Mouse (Mus musculus) kidney, postnatal 10 days (tissue): Measurements from ENCODE around the gene Trpm3.

ENCODE experiments used
- DNase-seq: peaks from one replicate; pipeline ENCODE4 v3.0.0; 2021; ENCODE audit warnings: mixed read lengths

Gene Trpm3

GRCm38 (mm10) chr19:22775191-22775695 is 636.4 kb downstream of the Trpm3 start:
- no peak for DNase-seq

DNA sequence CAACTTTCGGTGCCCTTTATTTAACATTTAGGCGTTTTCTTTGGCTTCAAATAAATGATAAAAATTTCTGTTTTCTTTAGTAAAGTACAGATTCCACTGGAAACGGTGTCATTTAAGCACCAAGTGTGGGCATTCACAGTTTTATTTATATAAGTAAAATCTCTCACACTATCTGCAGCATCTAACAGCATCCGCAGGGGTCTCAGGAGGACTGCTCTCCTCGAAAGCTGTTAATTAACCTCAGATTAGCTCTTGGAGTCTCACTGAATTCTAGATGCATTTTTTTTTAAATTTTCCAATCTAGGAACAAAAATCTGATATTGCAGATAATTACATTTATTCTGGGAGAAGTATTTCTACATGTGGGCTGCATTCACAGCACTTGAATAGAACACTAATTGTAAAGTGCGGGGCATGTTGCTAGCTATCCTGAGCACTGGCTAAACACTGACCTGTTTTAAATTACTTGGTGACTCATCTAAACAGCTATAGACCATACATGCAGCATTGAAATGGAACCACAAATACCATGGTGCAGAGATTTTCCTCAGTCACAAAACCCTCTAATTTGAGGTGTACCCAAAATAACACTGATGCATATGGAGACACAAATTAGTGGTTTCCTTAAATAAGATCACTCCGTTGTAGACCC is 641.5 kb downstream of the Trpm3 start:
- DNase-seq, result no peak

DNA sequence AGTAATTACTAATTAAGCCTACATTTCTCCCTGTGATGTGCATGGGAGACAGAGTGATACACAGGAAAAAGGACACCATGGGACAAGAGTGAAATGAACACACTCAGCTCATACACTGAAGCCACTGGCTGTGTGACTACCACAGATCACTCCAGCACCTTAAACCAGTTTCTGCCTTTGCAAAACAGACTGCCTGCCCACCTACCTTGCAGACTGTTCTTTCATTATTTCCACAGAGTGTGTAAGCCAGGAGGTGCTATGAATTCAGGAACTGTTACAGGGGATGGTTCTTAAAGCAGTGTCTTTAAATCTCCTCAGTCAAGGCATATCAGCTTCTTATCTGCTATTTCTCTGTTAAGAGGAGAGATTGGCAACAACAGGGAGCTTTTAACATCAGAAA is 642.7 kb downstream of the Trpm3 start:
- no peak for DNase-seq

- no peak for DNase-seq
Measured at GRCm38 (mm10) chr19:22783745-22784144, 644.9 kb downstream of the Trpm3 start.

DNA sequence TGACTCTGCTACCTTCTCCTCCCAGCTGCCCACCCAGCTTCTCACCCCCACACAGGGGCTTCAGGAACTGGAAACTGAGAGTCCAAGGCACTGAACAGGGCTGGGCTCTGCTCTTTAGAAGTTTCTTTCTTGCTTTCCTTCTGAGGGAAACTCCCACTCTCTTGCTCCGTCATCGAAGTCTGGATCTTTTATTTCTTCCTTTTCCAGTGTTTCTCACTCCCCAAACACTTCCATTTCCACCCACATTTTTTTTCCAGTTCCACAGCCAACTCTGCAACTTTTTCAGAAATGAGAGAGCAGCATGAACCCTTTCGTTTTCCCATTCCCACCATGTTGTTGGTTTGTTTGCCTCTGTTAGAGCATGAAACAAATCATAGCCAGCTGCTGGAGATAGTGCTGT is 650.9 kb downstream of the Trpm3 start:
- DNase-seq, result no peak

- no peak for DNase-seq
Measured at GRCm38 (mm10) chr19:22796996-22797395, 658.1 kb downstream of the Trpm3 start.

GRCm38 (mm10) chr19:22800471-22800870 is 661.6 kb downstream of the Trpm3 start:
- peak; percentile 8 for DNase-seq

- no peak for DNase-seq
Measured at GRCm38 (mm10) chr19:22803396-22803795, 664.5 kb downstream of the Trpm3 start.

GRCm38 (mm10) chr19:22804311-22804710 is 665.5 kb downstream of the Trpm3 start:
- DNase-seq, result no peak

DNA sequence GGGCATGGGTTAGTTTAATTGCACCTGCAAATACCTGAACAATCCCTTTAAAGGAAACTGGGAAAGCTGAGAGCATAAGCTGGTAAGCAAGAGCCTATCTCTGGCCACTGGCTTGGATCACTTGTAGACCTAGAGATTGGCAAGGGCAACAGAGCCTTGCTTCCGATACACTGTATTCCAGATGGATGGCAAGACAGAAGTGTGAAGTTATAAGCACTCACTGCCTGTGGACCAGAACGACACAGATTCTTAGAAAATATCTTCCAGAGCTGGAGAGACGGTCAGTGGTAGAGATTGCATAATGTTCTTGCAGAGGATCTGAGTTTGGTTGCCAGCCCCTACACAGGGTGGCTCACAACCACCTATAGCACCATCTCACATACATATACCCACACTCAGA is 671.4 kb downstream of the Trpm3 start:
- no peak for DNase-seq

DNA sequence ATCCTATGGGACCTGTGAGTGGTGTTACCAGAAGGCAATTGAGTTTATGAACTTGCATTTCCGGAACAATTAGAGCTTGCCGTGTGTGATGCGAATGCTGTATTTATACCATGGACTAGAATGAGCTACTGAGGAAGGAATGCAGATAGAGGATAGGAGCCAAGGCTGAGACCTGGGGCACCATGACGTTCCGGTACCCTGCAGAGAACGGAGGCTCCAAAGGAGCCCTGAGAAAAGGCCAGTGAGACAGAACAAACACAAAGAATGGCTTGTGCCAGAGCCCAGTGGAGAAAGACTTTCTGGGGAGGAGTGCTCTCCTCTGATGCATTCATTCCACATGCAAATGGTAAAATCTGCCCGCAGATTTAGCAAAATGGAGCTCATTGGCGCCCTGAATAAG is 682.9 kb downstream of the Trpm3 start:
- DNase-seq, result no peak

- DNase-seq, result no peak
Measured at GRCm38 (mm10) chr19:22823491-22823981, 684.7 kb downstream of the Trpm3 start.

DNA sequence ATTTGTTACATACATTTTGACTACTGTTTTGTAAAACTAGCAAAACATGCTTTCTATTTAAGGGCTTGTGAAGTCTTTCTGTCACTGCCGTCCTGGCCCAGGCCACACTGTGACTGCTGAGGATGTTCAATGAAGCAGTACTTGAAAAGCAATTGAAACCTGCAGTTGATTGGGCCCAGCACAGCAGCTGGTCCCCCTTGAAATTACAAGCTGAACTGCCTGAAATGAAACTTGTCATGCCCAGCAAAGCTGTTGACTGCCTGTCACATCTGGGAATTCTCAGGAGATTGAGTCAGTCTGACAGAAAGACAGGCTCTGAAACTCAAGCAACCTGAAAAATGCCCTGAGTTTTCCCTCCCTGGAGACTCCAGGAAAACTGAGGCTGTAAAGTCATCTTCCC is 687.0 kb downstream of the Trpm3 start:
- no peak for DNase-seq

DNA sequence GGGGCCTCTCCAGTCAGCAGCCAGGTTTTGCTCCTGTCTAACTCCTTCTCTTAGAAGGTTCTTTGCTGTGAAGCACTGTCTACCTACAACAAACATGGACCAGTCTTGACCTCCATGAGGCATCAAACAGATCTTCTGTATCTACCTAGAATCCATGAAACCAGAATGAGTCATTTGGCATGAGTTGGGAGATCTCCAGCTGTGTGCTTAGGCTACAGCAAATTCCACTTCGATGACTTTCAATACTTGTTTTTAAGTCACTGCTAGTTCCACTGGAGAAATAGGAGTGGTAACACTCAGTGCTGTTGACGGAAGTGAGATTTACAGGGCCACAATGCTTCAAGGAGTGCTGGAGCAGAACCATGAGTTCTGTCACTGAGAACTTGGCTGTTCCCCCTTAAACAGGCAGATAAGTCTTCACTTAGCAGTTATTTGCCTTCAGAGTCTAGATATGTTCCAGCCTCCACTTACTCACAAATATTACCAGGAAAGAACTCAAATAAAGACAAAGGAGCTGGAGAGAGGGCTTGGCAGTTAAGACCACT is 689.4 kb downstream of the Trpm3 start:
- no peak for DNase-seq

DNA sequence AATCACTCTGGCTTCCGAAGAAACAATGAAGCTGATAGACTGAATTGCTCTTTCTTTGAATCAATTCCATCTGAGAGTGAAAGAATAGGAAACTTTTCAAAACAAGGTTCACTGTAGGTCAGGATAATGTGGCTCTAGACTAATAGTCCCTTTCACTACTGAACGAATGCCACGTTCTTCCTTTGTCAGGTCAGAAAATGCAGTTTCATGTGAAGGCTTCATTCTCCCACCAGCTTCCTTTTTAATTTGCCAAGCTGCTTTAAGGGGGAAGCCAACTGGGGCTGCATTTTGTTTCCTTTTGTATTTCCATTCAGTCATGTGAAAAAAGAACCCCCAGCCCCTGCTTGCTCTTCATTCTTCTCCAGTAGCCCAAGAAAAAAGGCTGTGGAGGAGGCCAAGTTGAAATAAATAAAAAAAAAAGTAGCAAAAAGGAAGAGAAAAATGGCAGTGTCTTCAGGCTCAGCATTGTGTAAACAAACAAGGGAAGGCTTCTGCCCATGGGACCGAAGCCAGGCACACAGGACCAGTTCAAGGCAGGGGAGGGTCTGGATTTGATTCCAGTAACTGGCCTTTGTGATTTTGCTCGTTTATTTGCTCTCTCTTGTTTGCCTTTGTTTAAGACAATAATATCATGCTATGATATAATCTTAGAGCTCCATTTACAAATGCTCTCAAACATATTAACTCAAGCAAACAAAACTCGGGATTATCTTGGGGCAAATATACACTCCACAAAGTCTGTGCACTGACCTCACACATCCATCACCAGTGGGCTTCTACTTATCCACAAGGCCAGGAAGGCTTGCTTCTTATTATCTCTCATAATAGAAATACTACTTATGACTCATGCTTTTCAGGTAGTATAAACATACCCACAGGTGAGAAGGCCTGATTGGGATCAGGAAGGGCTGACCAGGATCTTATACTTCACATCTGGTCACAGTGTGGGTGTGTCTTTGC is 702.5 kb downstream of the Trpm3 start:
- no peak for DNase-seq

GRCm38 (mm10) chr19:22842697-22843096 is 703.9 kb downstream of the Trpm3 start:
- DNase-seq, result no peak

DNA sequence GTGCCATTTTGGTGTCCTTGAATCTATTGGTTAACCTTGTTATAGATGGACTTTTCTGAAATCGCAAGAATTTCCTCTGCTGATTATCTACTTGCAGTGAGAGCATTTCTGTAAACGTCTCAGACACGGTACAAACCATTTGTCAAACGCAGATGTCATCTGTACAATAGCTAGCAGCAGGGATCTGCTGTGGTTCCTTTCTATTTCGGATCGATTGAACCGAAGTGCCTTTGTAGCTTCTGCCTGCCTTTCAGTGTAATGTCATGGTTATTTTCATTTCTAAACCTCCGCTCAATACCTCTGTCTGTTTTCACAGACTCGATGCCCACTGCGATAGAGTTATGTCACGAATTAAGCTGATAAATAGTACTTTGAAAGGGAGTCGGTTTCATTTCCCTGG is 708.9 kb downstream of the Trpm3 start:
- DNase-seq, result no peak

GRCm38 (mm10) chr19:22848251-22848650 is 709.4 kb downstream of the Trpm3 start:
- DNase-seq, result no peak

DNA sequence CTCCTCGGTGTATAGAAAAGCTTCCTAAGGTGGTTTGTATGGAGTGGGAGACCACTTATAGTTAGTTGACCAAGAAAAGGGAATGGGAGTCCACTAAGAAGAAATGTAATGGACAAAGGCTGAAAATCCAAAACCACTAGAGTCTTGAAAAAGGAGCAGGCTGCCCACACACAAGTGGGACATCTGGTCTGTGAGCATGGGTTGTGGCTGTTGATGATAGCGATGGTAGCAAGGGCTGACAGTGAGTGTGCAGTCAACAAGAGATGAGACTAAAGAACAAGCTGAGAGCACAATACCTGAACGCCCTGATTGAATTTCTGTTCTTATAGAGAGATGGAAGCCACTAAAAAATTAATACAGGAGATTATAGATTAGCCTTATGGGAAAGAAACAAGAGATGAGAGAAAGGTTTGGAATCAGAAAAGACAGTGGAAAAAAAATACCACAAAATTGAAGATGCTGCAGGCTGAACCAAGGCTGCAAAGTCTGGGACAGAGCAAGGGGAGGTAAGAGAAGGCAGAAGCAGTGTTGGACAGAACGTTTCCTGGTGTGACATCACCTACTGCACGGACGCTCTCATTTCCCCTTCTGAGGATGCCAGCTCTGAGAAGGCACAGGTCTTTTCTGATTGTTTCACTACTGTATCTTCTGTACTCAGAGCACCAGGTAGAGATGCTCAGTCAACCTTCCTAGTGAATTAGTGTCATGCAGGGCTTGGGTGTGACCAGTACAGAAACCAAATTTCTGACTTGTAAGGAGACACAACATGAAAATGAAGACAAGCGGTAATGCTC is 710.1 kb downstream of the Trpm3 start:
- no peak for DNase-seq

- DNase-seq, result peak; percentile 67
Measured at GRCm38 (mm10) chr19:22851423-22851822, 712.6 kb downstream of the Trpm3 start.

GRCm38 (mm10) chr19:22859644-22860043 is 720.8 kb downstream of the Trpm3 start:
- DNase-seq, result no peak

DNA sequence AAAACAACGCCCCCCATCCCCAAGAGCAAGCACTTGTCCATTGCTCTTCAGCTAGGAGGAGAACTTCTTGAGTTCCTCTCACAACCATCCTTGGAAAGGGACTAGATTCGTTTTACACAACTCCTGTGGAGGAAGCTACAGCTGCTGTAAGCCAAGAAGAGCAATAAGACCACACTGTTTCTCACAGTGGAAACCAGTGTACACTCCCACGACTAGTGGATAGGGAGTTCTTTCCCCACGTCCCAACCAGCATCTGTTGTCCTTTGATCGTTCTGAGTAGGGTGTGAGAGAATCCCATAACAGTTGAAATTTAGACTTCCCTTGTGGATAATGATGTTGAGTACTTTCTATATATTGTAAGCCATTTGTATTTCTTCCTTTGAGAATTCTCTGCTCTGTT is 728.6 kb downstream of the Trpm3 start:
- no peak for DNase-seq

DNA sequence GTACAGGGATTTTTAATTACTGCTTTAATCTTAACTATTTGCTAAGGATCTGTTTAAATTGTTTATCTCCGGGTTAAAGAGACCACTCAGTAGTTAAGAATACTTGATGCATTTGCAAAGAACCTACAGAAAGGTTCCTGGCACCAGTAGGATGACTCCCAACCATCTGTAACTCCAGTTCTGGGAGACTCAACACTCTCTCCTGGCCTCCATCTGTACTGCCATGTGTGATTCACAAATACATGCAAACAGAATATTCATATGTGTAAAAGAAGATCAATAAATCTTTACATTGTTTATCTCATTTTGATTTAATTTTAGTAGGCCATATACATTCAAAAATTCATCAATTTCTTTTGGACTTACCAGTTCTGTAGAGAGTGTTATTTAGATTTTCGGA is 731.0 kb downstream of the Trpm3 start:
- DNase-seq, result no peak
